Mouse (Mus musculus): ENCODE data around the gene Stk39.

GRCm38 (mm10) chr2:68304771-68305460, 167.2 kb downstream of the Stk39 start:
- no peak for TF ChIP-seq CTCF (IDR thresholded peaks at IDR 0.05; ENCODE audit: borderline replicate concordance, insufficient read depth, low read length)
- TF ChIP-seq POLR2A (IDR thresholded peaks at IDR 0.05; ENCODE audit: low read depth, low read length), result no peak
